Mouse (Mus musculus): ENCODE data around the gene Katnb1.

DNA sequence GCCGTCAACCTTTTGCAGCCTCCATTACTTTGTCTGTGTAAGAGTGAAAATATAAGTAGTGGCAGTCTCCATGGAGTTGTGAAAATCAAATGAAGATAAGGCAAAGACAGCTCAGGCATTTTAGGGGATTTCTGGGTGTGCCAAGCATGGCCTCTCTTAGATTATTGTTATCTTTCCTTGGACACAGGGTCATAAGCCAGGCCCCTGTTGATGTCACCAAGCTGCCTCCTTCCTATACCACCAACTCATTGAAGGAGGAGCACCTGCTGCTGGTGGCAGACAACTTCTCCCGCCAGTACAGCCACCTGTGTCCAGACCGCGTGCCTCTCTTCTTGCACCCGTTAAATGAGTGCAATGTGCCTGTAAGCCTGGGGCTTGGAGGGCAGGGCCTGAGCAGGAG is 24.6 kb upstream of the Katnb1 start:
- no peak for TF ChIP-seq POLR2A (IDR thresholded peaks at IDR 0.05; ENCODE audit: insufficient read length, low read depth)
- no peak for TF ChIP-seq USF1 (IDR thresholded peaks at IDR 0.05; ENCODE audit: low read depth)
- no peak for TF ChIP-seq CEBPB (IDR thresholded peaks at IDR 0.05; ENCODE audit: insufficient read depth, poor library complexity, severe bottlenecking)
- TF ChIP-seq TCF12 (IDR thresholded peaks at IDR 0.05; ENCODE audit: insufficient read depth, poor library complexity, severe bottlenecking) = no peak
- no peak for TF ChIP-seq MAX (IDR thresholded peaks at IDR 0.05; ENCODE audit: low read depth)
- TF ChIP-seq MYOG (IDR thresholded peaks at IDR 0.05; ENCODE audit: control insufficient read depth in 1 of 3, insufficient read depth in 1 of 3, insufficient read length in 2 of 3, low read depth in 2 of 3) = no peak
- no peak for TF ChIP-seq POLR2AphosphoS2 (IDR thresholded peaks at IDR 0.05; ENCODE audit: insufficient read length, low read depth)
- no peak for TF ChIP-seq TCF3 (IDR thresholded peaks at IDR 0.05; ENCODE audit: insufficient read length, low read depth)
- TF ChIP-seq E2F4 (IDR thresholded peaks at IDR 0.05; ENCODE audit: insufficient read depth) = no peak
- no peak for TF ChIP-seq MYOD1 (IDR thresholded peaks at IDR 0.05; ENCODE audit: control insufficient read depth in 1 of 3, insufficient read length in 2 of 3, low read depth in 2 of 3)
- no peak for TF ChIP-seq SRF (IDR thresholded peaks at IDR 0.05; ENCODE audit: control insufficient read depth, insufficient read length, low read depth)
